Mouse (Mus musculus): ENCODE data around the gene Inppl1.

Gene Inppl1

GRCm38 (mm10) chr7:101837154-101837605 lies 849 bp downstream of the Inppl1 start:
- no peak for DNase-seq

DNA sequence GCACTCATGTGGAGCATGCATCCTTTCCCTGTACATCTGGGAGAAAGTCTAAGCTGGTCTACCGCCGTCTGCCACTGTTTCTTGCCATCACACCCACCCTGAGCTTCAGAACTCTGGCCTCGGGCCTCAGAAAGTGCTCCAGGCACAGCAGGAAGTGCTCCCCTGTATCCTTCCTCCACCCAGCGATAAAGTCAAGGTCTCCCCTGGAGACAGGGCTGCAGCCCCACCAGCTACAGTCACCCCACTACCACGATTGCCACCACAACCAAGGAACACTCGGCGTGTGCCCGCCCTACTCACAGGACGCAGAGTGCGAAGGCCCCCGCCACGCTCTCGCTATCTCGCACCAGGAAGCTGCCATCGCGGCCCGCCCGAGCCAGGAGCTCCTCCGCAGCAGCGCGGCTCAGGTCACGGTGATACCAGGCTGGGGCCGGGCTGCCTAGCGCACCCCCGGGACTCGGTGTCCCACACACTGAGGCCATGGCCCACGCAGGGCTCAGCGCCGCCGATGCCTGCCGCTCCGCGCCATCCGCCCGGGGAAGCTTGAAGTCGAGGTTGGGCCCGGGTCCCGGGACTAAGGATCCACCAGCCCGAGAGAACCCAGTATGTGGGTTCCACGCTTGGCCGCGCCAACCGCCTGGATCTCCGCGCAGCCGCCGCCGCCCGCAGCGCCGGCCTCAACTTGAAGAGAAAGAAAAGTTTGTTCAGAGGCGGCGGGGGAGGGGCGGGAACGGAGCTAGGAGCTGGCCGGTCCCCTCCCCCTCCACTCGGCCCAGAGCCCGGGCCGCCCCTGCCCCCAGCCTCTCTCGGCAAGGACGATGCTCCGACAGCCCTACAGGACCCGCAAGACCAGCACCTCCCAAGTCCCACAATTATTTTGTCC lies 1.5 kb downstream of the Inppl1 start:
- DNase-seq = peak; percentile 25

DNA sequence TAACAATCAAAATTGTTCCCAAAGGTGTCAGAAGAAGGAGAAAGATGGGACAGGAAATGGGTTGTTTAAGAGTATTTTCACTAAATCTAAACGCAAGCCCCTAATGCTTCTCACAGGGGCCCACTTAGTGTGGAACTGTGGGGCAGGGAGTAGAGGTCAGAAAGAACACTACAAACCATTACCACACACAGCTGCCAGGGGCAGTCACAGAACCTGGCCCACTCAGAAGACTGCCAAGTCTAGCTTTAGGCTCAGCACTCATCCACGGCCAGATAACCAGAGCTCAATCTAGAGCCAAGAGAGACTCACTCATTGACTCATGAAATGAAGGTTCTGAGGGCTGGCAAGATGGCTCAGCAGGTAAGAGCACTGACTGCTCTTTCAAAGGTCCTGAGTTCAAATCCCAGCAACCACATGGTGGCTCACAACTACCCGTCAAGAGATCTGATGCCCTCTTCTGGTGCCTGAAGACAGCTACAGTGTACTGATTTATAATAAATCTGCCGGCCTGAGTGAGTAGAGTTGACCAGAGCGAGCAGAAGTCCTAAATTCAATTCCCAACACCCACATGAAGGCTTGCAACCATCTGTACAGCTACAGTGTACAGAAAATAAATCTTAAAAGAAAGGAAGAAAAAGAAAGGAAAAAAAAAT lies 2.4 kb downstream of the Inppl1 start:
- no peak for DNase-seq

- DNase-seq = no peak
Observed at GRCm38 (mm10) chr7:101834903-101835302, 3.1 kb downstream of the Inppl1 start.

GRCm38 (mm10) chr7:101833916-101834584 lies 4.0 kb downstream of the Inppl1 start:
- no peak for DNase-seq

GRCm38 (mm10) chr7:101833352-101833751 lies 4.7 kb downstream of the Inppl1 start:
- DNase-seq = no peak

GRCm38 (mm10) chr7:101832372-101832771 lies 5.7 kb downstream of the Inppl1 start:
- DNase-seq = no peak

DNA sequence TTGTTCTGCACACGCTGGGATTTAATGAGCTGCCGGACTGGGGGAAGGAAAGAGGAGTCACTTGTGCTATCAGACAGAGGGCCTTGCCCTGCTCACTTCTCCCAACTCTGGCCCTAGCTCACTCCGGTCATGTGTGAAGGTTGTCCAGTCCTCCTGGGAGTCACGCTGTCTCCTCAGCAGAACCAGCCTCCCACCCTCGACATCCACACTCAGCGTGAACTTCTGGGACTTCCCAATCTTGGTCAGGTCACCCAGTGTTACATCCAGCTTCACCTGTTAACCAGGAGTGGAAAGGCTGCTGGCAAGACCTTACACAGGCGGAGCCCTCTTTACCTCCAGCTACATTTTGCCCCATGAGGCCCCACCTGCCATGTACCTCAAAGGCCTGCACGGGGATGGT lies 6.6 kb downstream of the Inppl1 start:
- no peak for DNase-seq

- no peak for DNase-seq
Observed at GRCm38 (mm10) chr7:101830373-101830772, 7.7 kb downstream of the Inppl1 start.

DNA sequence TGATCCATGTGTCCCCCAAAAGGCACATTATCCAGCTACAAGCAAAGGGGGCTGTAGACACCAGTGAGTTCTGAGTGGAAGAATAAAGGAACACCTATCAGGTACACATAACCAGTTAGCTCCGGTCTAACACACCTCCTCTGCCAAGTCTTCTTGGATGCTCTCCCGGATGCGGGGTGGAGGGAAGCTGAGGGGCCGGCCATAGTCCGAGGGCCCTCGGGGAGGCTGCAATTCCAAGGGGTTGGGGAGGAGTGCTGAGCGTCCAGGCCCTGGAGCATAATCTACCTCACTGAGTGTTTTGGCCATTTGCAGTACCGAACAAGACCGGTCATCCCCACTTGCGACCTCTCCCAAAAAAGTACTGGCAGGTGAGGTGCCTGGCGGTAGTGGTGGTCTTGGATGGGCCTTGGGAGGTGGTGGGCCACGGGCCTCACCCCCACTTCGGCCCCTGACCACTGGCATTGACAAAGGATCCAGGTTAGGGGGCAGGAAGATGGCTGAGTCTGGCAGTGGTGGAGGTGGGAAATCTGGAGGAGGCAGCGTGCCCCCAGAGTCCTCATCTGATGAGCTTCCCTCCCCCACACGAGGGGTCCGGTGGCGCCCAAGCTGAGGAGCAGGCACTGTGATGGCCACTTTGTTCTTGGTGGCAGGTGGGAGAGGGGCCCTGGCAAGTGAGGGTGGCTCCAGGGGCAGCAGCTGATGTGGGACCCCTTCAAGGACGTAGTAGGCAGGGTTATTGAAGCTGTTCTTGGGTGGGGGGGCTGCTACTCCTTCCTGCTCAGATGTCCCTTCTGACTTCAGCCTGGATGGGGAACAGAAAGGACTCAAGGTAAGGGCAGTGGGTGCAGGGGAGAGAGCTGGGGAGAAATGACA lies 14.0 kb downstream of the Inppl1 start:
- no peak for DNase-seq

DNA sequence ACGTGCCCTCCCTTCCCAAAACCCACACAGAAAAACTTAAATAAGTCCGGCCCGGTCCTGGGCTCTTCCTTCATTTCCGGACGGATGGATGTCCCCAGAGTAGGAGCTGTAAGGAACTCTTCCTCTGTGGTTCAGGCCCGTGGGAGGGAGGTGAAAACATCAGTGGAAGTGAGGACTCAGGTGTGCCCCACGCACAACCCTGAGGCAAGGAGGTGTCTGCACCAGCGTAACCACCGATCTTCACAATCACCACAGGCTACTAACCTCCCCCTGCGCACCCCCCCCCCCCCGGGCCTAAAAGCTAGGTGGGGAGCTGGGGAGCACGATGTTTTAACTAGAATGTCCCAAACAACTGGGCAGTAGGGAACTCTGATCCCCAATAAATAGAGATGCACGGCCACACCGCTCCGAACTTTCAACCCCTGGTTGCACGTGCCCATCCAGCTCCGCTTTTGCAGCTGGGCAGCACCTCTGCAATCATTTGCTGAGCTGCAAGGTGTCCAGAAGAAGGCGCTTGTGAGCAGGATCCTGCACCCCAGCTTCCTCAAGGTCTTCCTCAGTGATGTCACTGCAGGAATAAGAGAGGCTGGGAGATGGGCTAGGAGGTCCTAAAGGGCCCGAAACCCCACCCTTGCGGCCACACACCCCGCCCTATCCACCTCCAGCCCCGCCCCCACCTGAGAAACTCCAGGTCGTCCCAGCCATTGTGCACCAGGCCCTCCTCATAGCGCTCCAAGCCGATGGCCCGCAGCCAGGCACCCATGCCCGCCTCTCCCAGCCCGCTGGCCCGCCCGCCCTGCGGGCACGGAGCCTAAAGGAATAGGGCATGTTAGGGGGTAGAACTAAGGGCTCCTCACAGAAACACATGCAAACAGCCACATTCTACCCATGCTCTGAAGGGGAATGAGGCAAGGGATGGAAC lies 14.9 kb downstream of the Inppl1 start:
- no peak for DNase-seq

- no peak for DNase-seq
Observed at GRCm38 (mm10) chr7:101821571-101822501, 16.2 kb downstream of the Inppl1 start.

- no peak for DNase-seq
Observed at GRCm38 (mm10) chr7:101820295-101821030, 17.6 kb downstream of the Inppl1 start.

GRCm38 (mm10) chr7:101817861-101818401 lies 20.1 kb downstream of the Inppl1 start, which contains the start of gene Phox2a:
Gene Phox2a, plus strand, starts transcription at chr7:101818313.
- no peak for DNase-seq

DNA sequence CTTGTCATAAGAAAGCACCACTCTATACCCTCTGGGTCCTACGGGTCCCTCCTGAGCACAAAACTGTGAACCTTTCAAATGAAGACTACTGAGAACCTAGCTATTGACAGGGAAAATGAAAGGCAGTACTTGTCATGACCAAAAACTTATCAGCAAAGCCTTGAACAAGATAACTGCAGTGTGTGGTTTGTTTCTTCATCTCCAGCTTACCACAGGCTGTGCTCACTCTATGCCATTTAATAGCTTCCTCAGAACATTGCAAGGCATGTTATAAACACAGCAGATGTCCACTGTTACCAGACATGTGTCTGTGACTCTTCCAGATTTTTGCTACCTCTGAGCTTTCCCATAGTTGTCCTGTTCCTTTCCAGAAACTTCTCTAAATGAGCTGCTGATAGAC lies 61.0 kb downstream of the Inppl1 start:
- no peak for DNase-seq

DNA sequence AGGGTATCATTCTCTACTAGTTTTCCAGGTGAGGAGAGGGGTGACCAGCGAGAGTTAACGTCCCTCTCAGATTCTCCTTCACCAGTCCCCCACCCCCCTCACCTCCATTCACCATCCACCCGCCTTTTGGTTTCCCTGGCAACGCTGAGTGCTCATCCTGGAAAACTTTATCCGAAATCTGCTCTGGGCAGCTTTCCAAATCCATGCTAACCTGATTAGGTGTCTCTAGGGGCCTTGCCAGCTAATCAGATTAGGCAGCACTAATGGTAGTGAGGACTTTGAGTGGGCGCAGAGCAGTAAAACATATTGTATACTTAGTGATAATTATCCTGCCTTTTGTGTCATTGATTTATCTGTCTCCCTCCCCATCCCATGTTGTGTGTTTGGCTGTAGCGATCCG lies 65.3 kb downstream of the Inppl1 start:
- DNase-seq = peak; percentile 53
